Mouse (Mus musculus) thymus, adult 18-20 months (tissue): Measurements from ENCODE around the gene Hivep2.
A peak's percentile ranks its signal among the peaks of the same experiment; 100 is the strongest.

Experiments used
- DNase-seq, 2 experiments: peaks; one replicate each; pipeline ENCODE4 v3.0.0; 2022; ENCODE audit warnings: mixed read lengths in 2 of 2

The Hivep2 gene

GRCm38 (mm10) chr10:13965974-13966829 is at the start of gene Hivep2:
TSS of gene Hivep2 (plus strand) at chr10:13966075.
- peak; percentile 56 to 76 for DNase-seq

- no peak for DNase-seq
Observed at GRCm38 (mm10) chr10:13916645-13917342, 49.1 kb upstream of the Hivep2 start.

- DNase-seq: no peak
Observed at GRCm38 (mm10) chr10:13921641-13922385, 44.1 kb upstream of the Hivep2 start.

DNA sequence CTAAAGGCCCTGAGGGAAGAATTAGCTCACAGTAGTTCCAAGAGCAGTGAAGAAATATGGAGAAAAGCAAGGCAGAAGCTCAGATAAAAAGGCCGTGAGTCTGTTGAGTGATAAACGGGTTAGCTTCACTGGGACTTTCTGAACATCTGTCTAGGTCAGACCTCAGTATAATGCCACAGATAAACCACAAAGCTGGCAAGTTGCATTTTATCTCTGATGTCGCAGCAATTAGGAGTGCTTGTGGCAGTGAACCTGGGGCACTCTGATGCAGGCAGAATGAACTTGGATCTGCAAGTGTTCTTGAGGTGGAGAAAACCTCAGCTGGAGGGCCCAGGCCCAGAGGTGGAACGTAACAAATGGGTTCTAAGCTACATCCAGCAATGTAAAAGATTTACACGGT is 36.6 kb upstream of the Hivep2 start:
- DNase-seq: peak in 1 of 2 experiments; percentile 27

GRCm38 (mm10) chr10:13932147-13932546 is 33.7 kb upstream of the Hivep2 start:
- DNase-seq: no peak

- DNase-seq: no peak
Observed at GRCm38 (mm10) chr10:13933320-13933719, 32.6 kb upstream of the Hivep2 start.

GRCm38 (mm10) chr10:13935646-13936045 is 30.2 kb upstream of the Hivep2 start:
- DNase-seq: no peak

DNA sequence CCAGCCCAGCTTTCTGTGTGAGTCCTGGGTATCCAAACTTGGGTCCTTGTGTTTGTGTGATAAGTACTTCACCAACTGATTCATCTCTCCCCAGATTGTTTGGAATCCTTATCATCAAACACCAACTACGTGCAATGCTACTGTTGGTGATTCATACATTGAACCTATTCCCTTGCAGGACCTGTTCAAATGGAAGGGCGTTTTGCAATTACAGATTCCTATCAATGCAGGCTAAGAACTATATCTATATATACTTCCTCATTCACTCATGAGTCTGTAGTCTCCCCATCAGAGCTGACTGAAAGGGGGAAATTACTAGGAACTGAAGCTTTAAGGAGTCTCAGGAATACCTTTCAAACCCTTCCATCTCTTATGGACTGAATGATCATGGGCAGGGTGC is 24.5 kb upstream of the Hivep2 start:
- DNase-seq: no peak

DNA sequence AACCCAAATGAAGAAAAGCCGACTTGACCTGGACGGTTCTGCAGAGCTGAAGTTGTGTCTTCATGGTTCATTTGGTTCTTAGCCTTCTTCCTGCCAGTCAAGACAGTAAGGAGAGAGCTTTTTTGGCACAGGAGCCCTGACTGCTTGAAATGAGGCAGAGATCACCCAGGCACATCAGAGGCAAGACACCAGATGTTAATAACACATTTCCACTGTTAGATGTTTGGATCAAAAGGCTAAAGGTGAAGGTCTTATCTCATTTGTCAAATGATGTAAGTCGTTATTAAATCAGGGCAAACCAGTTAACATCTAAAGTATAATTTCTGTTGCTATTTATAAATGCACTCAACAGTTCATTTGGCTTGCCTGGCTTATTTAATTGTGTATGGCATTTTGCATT is 22.2 kb upstream of the Hivep2 start:
- no peak for DNase-seq

- DNase-seq: no peak
Observed at GRCm38 (mm10) chr10:13946498-13946897, 19.4 kb upstream of the Hivep2 start.

- no peak for DNase-seq
Observed at GRCm38 (mm10) chr10:13962965-13963364, 2.9 kb upstream of the Hivep2 start.

GRCm38 (mm10) chr10:13963908-13964500 is 1.9 kb upstream of the Hivep2 start:
- DNase-seq: no peak

DNA sequence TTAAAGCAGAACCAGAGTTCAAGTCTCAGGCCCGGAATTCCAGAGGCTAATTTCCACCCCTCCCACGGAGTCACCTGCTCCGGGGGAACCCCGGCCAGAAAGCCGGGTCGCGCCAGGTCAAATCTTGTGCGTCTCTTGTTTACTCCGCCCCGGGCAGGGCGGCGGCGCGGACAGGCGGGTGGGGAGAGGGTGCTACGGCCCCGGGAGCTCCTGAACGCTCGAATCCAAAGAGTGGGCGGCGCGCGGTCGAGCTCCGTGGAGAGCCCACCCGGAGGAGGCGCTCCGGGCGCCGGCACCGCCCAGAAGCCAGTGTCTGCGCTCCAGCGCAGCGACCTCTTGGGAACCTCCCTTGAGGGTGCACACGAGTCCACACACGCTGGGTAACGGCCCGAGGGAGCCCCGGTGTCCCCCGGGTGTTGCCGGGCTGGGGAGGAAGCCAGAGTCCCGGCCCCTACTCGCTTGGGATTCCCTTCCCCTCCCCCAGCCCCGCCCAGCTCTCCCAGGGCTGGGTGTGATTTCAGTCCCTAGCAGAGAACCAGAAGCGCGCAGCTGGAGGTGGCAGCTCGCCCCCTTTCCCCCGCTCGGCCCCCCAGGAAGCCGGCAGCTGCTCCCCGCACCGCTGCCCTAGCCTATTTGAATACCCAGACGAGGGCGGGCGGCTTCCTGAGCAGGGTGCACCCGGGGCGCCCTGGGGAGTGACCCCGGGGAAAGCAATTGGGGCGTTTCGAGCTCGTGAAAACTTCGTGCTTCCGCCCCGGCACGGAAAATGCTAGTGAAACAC is 1.2 kb upstream of the Hivep2 start:
- DNase-seq: peak; percentile 85 to 89

- DNase-seq: peak; percentile 81 to 83
Observed at GRCm38 (mm10) chr10:13965316-13965973, 430 bp upstream of the Hivep2 start.

DNA sequence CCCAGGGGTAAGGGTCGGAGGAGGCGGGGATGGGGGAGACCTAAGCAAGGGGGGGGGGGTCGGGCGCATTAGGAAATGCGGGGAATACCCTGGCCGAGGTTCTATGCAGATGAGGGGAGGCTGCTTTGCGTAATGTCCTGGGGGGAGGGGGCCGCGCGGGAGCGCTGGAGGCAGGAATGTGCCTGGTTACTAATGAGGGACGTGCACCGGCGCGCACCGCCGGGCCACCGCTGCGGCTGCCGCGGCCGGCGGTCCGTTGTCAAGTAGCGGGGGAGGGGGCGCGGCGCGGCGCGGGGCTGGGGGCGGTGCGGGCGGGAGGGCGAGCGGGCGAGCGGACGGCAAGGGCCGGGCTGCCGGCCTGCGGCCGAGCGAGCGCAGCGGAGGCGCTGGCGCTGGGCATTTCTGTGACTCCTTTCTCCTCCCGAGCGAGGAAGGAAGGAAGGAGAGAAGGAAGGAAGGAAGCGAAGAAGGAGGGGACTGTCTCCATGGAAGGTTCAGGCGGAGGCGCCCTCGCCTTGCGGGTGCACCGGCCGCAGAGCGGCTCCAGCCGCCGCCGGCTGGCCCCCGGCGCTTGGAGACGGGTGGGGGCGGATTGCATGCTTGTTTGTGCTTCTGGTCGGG is 1.1 kb downstream of the Hivep2 start:
- DNase-seq: peak; percentile 54 to 68

GRCm38 (mm10) chr10:13967451-13968233 is 1.8 kb downstream of the Hivep2 start:
- DNase-seq: peak; percentile 92 to 95

- no peak for DNase-seq
Observed at GRCm38 (mm10) chr10:13968234-13968555, 2.3 kb downstream of the Hivep2 start.

DNA sequence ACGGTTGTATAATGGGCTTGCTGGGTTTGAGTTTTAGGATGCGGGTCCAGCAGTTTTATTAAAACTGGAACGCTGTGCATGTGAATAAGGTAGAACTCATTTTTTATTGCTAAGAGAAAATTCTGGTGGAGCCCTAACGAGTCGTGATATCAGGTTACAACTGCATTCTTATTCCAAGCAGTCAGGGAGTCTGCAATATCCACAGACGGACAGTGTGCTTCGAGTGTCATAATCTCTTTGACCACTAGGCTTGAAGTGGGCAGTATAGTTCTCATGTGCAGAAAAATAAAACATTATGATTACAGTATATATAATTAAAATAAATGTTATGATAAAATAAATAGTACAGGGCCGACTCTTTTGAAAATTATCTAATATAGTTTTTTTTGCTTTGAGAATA is 3.1 kb downstream of the Hivep2 start:
- no peak for DNase-seq

GRCm38 (mm10) chr10:13970321-13970720 is 4.4 kb downstream of the Hivep2 start:
- no peak for DNase-seq

GRCm38 (mm10) chr10:13971268-13971667 is 5.4 kb downstream of the Hivep2 start:
- DNase-seq: no peak
